Mouse (Mus musculus): ENCODE measurements at regions not wholly inside any gene's neighbourhood (a gene's known extent, or its start where the extent isn't known, plus 50 kb on each side); places are given as distances from the start of the nearest gene placed in this dataset.

DNA sequence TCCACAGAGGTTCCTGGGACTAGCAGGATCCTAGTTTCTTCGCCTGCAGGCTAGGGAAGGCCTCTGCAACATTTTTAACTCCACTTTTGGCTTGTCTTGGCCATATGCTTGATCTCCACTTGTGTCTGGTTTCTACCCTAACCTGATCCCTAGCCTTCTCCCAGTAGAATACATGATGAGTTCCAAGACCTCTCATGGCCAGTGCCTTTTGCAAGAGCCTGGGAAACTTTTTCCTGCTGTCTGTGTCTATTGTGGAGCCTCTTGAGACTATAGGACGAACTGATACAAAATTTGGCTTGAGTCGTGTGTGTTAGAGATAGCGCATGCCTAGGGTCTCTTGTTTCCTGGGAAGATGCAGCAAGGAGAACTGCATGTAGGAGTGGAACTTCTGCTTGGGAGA, 119.3 kb downstream of the Cartpt start:
- DNase-seq (ENCODE audit: low spot score), result no peak

DNA sequence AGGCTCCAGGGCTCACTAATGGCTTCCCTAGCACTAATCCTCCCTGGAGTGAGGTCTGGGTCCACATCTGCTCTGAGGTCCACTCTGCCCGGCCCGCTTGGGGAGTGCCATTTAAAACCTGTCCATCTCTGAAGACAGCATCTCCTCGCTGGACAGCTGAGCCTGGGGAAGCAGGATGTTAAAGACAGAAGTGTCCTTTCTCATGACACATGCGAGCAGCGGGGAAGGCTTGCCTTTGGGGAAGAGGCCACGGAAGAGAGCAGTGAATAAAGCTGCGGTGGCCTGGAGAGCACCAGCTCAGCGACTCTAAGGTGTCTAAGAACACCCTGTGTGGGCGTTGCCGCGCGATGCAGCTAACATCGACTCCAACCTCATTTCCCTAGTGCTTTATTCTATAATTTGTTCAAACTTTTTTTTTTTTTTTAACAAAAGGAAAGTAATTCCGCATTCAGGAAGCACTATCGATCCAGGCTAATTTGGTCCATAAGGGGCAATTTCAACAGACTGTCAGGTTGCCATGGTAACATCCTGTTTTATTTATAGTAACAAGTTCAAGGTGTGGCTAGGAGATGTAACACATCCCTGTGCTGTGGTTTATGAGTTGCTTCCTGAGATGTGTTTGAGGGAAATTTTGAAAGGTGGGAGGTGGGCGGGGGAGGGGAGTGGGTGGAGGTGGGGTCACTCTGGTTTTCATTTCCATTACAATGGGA, 120.0 kb downstream of the Cartpt start:
- no peak for DNase-seq (ENCODE audit: low spot score)

GRCm38 (mm10) chr13:99778747-99779146, 122.1 kb downstream of the Cartpt start:
- DNase-seq (ENCODE audit: low spot score), result no peak

- no peak for DNase-seq (ENCODE audit: low spot score)
Observed at GRCm38 (mm10) chr13:99777736-99778135, 123.2 kb downstream of the Cartpt start.

DNA sequence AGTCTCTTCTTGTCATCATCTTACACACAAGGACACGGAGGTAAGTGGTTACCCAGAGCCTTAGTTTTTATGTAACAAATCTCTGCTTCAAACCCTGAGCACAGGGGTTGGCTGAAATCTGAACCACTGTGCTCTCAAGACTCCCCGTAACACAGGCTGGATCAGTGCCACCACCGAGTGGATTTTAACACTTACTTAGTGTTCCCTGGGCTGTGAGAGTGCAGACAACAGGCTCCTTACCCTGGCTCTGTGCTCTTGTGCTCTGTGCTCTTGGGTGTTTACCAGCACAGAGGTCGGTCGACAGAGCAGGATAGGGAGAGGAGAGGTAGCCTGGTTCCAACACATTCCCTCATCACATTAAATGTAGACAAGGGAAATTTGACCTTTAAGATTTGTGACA, 134.9 kb downstream of the Cartpt start:
- DNase-seq (ENCODE audit: low spot score), result no peak

- DNase-seq (ENCODE audit: low spot score), result no peak
Observed at GRCm38 (mm10) chr13:99764764-99765163, 136.1 kb downstream of the Cartpt start.

- peak; percentile 34 for DNase-seq (ENCODE audit: low spot score)
Observed at GRCm38 (mm10) chr13:99764097-99764714, 136.7 kb downstream of the Cartpt start.

DNA sequence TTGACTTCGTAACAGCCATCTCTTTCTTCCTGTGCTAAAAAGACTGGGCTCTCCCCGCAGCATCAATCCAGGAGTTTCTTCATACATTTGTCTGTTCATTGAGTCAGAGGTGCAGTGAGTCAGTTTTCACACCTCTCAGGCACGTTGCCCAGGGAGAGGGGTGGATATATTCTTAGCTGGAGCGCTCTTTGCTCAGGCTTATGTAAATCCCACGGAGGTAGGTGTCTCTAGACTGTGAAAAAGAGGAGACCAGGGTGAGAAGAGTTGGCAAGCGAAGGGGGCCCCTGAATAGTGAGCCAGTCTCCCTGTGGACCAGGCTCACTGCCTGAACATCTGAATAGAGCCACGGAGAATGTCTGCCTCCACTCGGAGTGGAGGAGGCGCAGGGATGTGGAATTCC, 139.0 kb downstream of the Cartpt start:
- peak; percentile 48 for DNase-seq (ENCODE audit: low spot score)

- peak; percentile 63 for DNase-seq (ENCODE audit: low spot score)
Observed at GRCm38 (mm10) chr13:99761423-99761822, 139.5 kb downstream of the Cartpt start.

- no peak for DNase-seq (ENCODE audit: low spot score)
Observed at GRCm38 (mm10) chr13:99760646-99761045, 140.2 kb downstream of the Cartpt start.

DNA sequence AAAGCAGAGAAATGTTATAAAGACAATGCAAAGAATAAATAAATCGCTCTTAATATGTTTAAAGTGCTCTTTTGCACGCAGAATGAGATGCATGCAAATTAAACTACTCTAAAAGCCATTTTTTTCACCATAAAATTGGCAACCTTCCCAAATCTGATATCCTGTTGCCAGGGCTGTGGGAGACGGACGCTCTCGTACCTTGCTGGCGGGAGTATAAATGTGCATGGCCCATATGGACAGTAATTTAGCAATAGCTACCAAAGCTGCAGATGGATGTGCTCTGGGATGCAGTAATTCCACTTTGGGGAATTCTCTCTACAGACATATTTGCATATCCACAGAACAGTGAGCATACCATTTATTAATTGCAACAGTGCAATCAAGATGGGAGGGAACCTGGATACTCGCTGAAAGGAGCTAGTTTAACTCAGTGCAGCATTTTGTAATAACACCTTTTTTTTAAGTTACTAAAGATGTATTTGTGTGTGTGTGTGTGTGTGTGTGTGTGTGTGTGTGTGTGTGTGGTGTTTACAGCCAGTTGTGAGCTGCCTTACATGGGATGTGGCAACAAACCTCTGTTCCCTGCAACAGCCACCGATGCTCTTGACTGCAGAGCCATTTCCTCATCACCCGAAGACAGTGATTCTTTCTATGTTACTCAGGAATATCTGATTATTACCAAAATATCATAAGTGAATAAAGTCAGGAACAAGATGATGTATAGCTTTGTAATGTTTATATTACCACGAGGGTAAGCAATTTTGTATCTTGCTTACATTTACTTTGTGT, 141.4 kb downstream of the Cartpt start:
- DNase-seq (ENCODE audit: low spot score), result peak; percentile 83

DNA sequence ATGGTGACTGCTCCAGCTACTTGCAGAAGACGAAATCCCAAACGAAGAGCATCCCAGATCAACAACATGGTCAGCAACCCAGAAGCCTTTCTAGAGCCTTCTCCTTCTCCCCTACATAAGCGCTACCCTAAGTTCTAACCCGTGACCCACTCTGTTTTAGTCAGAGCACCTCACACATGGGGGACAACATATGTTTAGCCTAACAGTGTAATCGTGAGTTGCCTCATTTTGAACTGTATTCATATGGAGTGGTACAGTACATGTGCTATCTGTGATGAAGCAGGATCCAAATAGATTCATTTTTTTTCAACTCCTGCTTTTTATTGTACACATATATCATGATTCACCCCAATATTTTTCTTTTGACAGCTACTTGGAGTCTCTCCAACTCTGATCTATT, 146.2 kb downstream of the Cartpt start:
- DNase-seq (ENCODE audit: low spot score), result no peak

DNA sequence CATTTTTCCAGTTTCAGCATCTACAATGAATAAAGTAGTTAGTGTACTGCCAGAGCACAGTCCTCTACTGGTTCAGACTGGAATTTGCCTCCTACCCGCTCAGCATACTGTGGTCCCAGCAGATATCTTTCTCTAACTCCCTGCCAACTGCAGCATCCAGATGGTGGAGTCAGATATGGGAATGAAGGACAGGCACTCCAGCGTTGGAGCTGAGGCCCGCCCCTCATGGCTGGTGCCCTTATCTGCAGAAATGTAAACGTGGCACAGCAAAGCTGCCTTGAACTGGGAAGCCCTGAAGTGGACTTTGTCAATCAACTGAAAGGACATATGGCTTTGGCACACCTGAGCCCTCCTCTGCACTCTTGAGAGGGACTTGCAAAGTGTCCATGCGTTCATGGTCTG, 146.6 kb downstream of the Cartpt start:
- DNase-seq (ENCODE audit: low spot score), result peak; percentile 75

- DNase-seq (ENCODE audit: low spot score), result no peak
Observed at GRCm38 (mm10) chr13:99753526-99753925, 147.4 kb downstream of the Cartpt start.

GRCm38 (mm10) chr13:99750729-99751128, 150.2 kb downstream of the Cartpt start:
- DNase-seq (ENCODE audit: low spot score), result no peak

DNA sequence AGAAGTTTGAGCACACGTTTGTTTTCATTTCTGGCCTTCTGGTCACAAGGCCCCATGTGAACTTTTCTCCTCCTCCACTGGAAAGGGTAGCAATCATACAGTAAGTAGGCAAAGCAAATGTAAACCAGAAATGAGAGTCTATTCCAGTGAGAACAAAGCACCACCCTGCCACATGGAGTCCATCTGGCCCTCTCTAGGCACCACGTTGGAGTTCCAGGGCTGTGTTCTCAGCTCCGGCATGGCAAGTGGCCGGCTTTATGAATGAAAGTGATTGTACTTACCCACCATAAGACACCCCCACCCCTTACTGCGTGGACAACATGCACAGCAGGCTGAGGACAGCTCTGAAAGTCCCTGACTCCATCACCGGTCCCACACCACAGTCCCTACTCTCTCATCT, 151.5 kb downstream of the Cartpt start:
- DNase-seq (ENCODE audit: low spot score), result no peak

- DNase-seq (ENCODE audit: low spot score), result no peak
Observed at GRCm38 (mm10) chr13:99748128-99748527, 152.8 kb downstream of the Cartpt start.

GRCm38 (mm10) chr13:99745526-99745925, 155.4 kb downstream of the Cartpt start:
- no peak for DNase-seq (ENCODE audit: low spot score)

- peak; percentile 44 for DNase-seq (ENCODE audit: low spot score)
Observed at GRCm38 (mm10) chr13:99744790-99745120, 156.1 kb downstream of the Cartpt start.

- peak; percentile 73 for DNase-seq (ENCODE audit: low spot score)
Observed at GRCm38 (mm10) chr13:99743952-99744789, 156.7 kb downstream of the Cartpt start.

DNA sequence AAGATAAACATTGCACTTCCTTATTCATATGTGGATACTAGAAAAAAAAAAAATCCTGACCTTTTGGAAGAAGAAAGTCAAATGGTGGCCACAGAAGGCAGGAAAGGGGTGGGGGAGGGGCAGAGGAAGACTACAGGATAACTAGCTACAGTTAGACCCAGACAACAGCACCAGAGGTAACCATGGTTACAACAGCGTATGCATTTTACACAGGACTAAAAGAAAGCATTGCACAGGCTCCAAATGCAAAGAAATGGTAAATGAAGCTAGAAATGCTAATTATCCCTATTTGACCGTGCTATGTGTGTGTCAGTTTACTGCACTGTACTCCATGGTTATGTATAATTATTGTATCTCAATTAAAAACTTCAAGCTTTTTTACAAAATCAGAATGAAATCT, 158.4 kb downstream of the Cartpt start:
- no peak for DNase-seq (ENCODE audit: low spot score)

DNA sequence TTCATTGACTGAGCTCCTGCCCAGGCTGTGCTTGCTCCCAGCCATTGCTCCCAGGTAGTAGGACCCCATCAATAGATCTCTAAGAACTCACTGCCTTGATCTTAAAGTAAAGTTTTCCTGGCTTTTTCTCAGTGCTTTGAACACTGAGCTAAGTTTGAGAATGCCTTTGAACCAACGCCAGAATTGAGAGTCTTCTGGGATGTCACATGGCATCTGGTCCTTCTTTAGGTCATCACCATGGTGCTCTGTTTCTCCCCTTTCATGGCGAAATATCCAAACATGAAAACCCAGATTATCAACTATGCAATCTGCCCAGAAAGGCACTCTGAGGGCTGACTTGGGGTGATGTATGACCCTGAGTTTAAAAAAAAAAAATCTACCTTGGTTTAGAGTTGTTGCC, 158.9 kb downstream of the Cartpt start:
- DNase-seq (ENCODE audit: low spot score), result peak; percentile 56
